Mouse (Mus musculus): ENCODE data around the gene Hap1.
A peak's percentile ranks its signal among the peaks of the same experiment; 100 is the strongest.

DNA sequence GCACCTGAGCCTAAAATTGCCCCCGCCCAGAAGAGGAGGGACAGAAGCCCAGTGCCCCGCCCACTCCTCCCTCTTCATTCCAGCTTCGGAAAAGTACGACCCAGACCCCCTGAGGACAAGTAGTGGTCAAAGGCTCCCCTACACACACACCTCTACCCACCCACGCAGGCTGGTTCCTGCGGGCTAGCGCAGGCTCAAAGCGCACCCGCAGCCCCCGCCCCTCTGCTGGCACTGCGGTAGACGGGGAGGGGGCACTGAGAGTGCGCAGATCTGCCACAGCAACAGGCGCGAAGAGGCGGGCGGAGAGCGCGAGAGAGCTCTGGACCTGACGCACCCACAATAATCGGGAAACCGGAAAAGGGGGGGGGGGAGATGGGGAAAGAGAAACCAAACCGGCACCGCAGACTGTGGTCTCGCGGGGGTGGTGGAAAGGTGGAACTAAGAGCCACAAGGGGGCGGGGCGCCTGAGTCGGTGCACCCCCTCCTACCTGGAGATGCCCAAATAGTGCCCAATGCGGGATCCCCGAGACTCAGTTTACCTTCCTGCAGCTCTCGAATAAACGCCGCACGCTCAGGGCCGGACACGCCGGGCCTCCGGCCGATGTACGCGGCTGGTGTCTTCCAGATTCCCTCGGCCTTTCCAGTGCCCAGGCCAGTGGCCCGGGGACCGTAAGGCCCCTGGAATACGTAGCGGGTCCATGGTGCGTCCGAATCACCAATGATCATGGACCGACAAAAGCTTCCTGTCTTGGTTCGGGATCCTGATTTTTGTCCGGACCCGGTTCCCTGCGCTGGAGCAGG lies 577 bp downstream of the Hap1 start:
- TF ChIP-seq CTCF (IDR thresholded peaks at IDR 0.05; ENCODE audit: borderline replicate concordance, control insufficient read depth, extremely low read depth, insufficient read depth, low read length, poor library complexity) (no peak), POLR2A (IDR thresholded peaks at IDR 0.05; ENCODE audit: control insufficient read depth, extremely low read depth, insufficient read depth, low read length, poor library complexity) (0 out of 2 replicates have a peak, but pooled peaks have one; percentile 16)
